Mouse (Mus musculus) G1E-ER4 (cell line): ENCODE measurements around the gene Lrsam1. TPM values are rescaled to one million over a fixed set of nuclear protein-coding genes. Genes with fewer than 3 reads are reported as not detected.

Experiments used
- GATA1 ChIP-seq: IDR thresholded peaks from one replicate; pipeline ENCODE4 v1.8.0; 2012; ENCODE audit warnings: low read length, inconsistent platforms
- polyA plus RNA-seq: library from polyadenylated mRNA; stranded (reverse); fragments of >175 nt; gene quantifications from 2 replicates; pipeline ENCODE4 v1.2.3, GENCODE M21; 2012

The Lrsam1 gene
- polyA plus RNA-seq, 1 experiment = 9.1 TPM

- TF ChIP-seq GATA1 = no peak
Measured at GRCm38 (mm10) chr2:32977114-32977513, 15.7 kb upstream of the Lrsam1 start.

DNA sequence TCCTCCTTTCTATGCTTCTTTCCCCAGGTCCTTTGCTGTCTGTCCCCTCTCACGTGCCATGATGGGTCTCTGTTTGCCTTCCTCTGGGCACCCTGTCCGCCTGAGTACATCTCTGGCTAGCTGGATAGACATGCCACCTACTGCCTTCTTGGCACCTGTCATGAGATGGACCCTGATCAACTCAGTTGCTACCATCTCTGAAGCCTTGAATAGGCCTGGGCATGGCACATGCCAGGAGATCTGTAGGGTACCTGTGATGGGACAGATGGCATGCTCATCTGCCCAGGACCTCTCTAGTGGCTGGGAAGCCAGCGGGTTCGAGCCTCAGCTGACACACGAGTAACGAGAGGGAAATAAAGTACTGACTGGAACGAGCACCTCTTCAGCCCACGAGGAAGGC is 12.8 kb upstream of the Lrsam1 start:
- TF ChIP-seq GATA1 = no peak

DNA sequence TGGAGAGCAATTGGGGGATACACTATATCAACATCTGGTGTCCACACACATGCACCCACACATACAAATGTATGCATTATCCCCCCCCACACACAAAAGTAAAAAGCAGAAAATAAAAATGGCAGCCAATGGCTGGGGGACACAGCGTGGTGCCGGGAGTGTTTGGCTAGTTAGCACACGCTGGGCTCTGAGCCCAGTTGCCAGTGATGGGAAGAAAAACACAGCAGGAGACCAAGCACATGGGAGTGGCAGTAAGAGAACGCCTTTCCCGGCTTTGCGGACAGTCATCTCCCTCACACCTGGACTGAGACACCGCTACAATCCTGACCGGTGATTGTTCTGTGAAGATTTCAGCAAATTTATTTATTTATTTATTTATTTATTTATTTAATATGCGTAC is 9.8 kb upstream of the Lrsam1 start:
- no peak for TF ChIP-seq GATA1

GRCm38 (mm10) chr2:32969326-32969725 is 7.9 kb upstream of the Lrsam1 start:
- no peak for TF ChIP-seq GATA1

DNA sequence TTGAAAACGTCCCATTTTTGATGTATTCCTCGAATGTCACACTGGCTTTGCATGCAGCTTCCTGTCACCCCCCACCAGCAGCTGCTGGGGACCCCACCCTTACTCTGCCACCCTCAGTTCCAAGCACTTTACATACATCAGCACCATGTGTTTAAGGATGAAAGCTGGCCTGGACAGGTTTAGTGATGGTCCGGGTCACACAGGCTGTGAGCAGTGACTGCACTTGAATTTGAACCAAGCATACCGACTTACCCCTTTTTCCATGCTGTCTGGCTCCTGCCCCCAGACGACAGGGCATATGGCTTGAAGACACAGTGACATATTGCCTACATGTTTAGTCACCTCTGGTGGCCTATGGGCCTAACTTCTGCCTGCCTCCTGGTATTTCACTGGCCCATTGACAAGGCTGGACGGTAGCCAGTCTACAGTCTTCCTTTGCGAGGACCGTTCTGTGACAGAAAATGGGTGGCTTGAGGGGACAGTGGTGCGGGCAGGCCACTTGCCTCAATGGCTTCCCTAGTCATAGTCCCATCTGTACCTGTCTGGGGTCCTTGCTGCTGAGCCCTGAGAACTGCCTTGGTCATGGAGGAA is 6.7 kb upstream of the Lrsam1 start:
- no peak for TF ChIP-seq GATA1

DNA sequence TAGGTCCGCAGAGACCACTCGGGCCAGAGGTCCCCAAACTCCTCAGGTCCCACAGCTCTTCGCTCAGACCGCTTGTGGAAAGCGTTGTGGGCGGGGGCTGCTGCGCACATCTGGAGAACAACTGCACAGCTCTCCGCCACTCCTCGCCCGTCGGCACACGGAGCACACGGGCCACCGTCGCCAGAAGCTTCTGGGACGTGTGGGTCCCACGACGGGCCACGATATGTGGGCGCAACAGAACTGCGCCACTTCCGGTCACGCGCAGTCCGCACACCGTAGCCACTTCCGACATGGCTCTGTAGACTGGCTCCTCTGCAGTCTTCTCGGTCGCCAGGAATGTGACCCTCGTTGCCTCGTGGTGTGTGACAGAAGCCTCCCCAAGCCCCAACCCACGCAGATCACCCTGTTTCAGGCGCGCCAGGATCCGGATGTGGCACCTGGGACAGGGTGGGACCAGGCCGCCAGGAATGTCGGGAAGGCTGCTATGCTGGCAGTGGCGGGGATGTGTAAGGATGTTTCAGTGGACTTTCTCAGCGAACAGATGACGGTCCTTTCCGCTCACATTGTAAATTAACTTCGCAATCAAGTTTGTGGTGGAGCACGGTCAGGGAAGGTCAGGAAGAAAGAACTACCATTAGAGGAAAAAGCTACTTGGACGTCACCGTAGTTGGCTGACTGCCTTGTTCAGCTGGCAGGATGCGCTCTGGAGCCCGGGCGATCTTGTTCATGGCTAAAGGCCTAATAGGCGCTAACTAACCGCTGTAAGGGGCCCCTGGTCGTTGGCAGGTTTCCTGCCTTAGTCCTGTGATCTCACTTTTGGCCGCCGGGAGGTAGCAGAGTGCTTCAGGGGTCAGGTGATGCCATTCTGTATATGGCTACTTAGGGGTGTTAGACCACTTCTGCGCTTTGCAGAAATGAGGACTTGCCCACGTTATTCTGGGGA is 5.5 kb upstream of the Lrsam1 start:
- TF ChIP-seq GATA1 = no peak

GRCm38 (mm10) chr2:32966184-32966688 is 4.8 kb upstream of the Lrsam1 start:
- no peak for TF ChIP-seq GATA1

DNA sequence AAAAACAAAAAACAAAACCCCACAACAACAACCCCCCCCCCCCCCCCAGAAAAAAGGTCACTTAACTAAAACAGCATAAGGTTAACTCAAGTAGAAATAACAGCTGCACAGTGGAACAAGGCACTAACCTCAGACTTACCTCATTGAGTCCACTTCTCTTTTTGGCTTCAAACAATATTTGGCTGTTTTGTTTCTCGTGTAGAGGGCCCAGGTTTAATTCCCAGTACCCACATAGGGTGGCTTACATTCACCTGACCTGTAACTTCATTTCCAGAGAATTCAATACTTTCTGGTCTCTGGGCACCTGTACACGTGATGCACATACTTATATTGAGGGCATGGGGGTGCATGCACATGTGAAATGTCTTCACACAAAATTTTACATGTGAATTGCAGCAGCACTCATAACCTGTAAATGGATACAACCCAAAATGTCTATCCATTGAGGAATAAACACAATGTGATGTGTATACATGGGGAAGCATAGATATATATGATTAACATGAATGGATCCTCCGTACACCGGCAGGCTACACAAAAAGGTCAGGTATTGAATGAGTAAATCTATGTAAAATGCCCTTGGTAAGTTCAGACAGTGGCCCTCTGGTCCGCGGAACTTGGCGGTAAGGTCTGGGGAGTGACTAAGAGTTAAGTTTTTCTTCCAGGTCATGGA is 4.2 kb upstream of the Lrsam1 start:
- TF ChIP-seq GATA1 = no peak

DNA sequence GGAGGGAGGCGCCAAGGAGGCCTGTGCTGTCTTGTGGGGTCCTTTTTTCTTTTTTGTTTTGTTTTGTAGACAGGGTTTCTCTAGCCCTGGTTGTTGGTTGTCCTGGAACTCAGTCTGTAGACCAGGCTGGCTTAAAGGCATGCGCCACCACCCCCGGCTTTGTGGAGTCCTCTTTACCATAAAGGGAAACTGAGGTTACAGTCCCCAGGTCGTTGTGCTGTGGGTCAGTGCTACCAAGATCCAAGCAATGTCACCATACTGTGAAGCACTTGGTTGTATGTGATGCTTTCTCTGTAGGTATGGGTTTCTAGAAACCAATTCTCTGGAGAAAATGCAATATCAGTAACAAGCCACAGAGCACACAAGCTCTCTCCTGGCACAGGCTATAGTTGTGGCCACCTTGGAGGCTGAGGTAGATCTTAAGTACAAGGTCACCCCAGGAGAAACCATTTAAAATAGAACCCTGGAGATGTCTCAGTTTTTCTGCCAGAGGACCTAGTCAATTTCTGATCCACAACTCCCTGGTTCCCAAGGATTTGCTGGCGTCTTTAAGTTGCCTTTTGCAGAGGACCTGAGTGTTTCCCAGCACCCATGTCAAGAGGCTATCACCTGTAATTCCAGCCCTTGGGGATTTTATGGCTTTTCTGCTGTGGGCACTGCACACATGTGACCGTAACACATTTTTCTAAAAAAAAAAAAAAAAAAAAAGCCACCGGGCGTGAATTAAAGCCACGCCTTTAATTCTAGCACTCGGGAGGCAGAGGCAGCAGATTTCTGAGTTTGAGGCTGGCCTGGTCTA is 3.4 kb upstream of the Lrsam1 start:
- TF ChIP-seq GATA1 = no peak

DNA sequence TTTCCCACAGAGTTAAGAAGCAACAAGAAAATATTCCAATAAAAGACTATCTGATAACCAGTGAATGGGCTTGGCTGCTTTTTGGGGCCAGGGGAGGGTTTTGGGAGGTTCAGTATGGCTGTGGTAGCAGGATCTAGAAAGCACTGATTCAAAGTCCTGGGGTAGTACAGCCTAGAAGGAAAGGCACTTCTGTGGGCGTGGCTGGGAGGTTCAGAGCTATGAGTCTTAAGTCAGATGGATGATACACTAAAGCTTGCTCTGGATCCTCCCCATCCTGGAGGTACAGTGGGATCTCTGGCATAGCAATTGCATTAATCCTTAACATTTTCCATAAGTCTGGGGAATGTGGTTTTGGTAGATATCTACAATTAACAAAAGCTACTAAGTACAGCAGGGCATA is 2.6 kb upstream of the Lrsam1 start:
- no peak for TF ChIP-seq GATA1

GRCm38 (mm10) chr2:32963544-32963943 is 2.1 kb upstream of the Lrsam1 start:
- TF ChIP-seq GATA1 = no peak

GRCm38 (mm10) chr2:32962875-32963220 is 1.4 kb upstream of the Lrsam1 start:
- no peak for TF ChIP-seq GATA1

GRCm38 (mm10) chr2:32962062-32962874 is 854 bp upstream of the Lrsam1 start:
- TF ChIP-seq GATA1 = no peak

GRCm38 (mm10) chr2:32960273-32960672 is 1.1 kb downstream of the Lrsam1 start:
- no peak for TF ChIP-seq GATA1

DNA sequence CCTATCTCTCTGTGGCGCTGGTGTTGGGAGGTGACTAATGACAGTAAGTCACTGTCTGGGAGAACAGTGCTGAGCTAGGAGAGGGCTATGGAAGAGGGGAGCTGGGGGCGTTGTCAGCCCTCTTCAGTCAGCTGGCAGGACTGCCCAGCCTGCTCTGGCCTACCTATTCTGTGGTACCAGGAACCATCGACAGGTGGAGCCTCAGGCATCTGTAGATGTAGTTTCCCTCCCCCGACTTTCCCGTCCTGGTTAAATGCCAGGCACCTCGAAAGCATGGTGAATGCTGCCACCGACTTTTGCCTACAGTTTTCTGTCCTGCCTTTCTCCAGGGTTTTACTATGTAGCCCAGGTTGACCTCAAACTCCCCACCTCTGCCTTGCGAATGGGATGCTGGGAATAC is 4.1 kb downstream of the Lrsam1 start:
- no peak for TF ChIP-seq GATA1

GRCm38 (mm10) chr2:32954581-32954980 is 6.8 kb downstream of the Lrsam1 start:
- no peak for TF ChIP-seq GATA1
